Mouse (Mus musculus) liver, embryonic 15.5 days (tissue): ENCODE measurements around the gene Rae1. TPM values are rescaled to one million over a fixed set of nuclear protein-coding genes. Genes with fewer than 3 reads are reported as not detected.
A peak's percentile ranks its signal among the peaks of the same experiment; 100 is the strongest.

Source experiments
- ATAC-seq: fragments of 200-750 bp; cut with Nextera tagmentation; 2 replicates; pipeline ENCODE4 v1.8.0; 2017; ENCODE audit warnings: moderate number of reproducible peaks, mild to moderate bottlenecking, moderate library complexity; ENCODE audit not compliant: insufficient read depth
- H3K27ac ChIP-seq: fragments of 300-500 bp; sonication (generic); replicated peaks from 2 replicates; pipeline ENCODE4 v1.5.1; 2015; ENCODE audit warnings: mild to moderate bottlenecking, inconsistent platforms
- H3K27me3 ChIP-seq: fragments of 300-500 bp; sonication (generic); 2 replicates; pipeline ENCODE4 v1.6.1; 2015; ENCODE audit warnings: mild to moderate bottlenecking, inconsistent platforms
- H3K36me3 ChIP-seq: fragments of 300-500 bp; sonication (generic); replicated peaks from 2 replicates; pipeline ENCODE4 v1.6.1; 2015; ENCODE audit warnings: moderate library complexity, mild to moderate bottlenecking, inconsistent platforms
- H3K4me1 ChIP-seq: fragments of 300-500 bp; sonication (generic); replicated peaks from 2 replicates; pipeline ENCODE4 v1.6.1; 2015; ENCODE audit warnings: inconsistent platforms
- H3K4me2 ChIP-seq: fragments of 300-500 bp; sonication (generic); 2 replicates; pipeline ENCODE4 v1.6.1; 2015; ENCODE audit warnings: moderate library complexity, mild to moderate bottlenecking, inconsistent platforms
- H3K4me3 ChIP-seq: fragments of 300-500 bp; sonication (generic); replicated peaks from 2 replicates; pipeline ENCODE4 v1.5.1; 2015; ENCODE audit warnings: mild to moderate bottlenecking, inconsistent platforms
- H3K9ac ChIP-seq: fragments of 300-500 bp; sonication (generic); 2 replicates; pipeline ENCODE4 v1.6.1; 2015; ENCODE audit warnings: moderate library complexity, mild to moderate bottlenecking, inconsistent platforms
- H3K9me3 ChIP-seq: fragments of 300-500 bp; sonication (generic); replicated peaks from 2 replicates; pipeline ENCODE4 v1.6.1; 2016; ENCODE audit warnings: inconsistent platforms
- WGBS: fragments of 180-500 bp; shearing (Covaris S2); methylation state at CpG from one replicate; pipeline ENCODE4 v1.1.7; 2015; ENCODE audit warnings: mixed read lengths; ENCODE audit not compliant: insufficient replicate concordance; 5-methylcytosine and 5-hydroxymethylcytosine counted together
- polyA plus RNA-seq: library from polyadenylated mRNA; unstranded; fragments of >200 nt; fragmentation: Nextera tagmentation; extraction: Ambion mirVana; gene quantifications from 2 replicates; pipeline ENCODE4 v1.2.1, GENCODE M21; 2015

The Rae1 gene
- polyA plus RNA-seq, 1 experiment from 2014 or later = 64.7 TPM

DNA sequence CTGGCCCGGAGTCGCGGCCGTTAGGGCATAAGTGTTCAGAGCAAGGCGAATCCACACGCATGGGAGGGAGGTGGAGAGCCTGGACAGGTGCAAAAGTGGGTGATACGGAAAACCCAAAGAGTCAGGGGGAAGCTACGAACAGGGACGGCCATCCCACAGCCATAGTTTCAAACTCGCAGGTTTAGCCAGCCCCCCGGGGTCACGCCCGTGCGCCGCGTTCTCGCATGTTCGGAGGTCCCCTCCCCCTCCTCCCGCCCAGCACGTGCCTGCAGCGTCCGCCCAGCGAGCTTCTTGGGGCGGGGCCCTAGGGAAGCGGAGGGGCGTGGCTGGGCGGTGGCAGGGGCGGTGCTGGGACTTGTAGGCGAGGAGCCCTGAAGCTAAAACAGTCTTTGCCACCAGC lies 19.9 kb downstream of the Rae1 start:
- H3K9ac ChIP-seq = peak overlapping the region; percentile 53
- H3K4me3 ChIP-seq = peak overlapping the region; percentile 58
- H3K27ac ChIP-seq = peak overlapping the region; percentile 69
- H3K27me3 ChIP-seq = no peaks in the 10 kb centered on the region
- WGBS = 0% methylated on average over 23 of the region's 29 CpGs
- H3K9me3 ChIP-seq = no peaks in the 10 kb centered on the region
- H3K4me2 ChIP-seq = peak overlapping the region; percentile 93
- peaks cover 57% of the 10 kb centered on the region for H3K4me1 ChIP-seq
- H3K36me3 ChIP-seq = peaks cover 44% of the 10 kb centered on the region
- ATAC-seq = peak; percentile 72

DNA sequence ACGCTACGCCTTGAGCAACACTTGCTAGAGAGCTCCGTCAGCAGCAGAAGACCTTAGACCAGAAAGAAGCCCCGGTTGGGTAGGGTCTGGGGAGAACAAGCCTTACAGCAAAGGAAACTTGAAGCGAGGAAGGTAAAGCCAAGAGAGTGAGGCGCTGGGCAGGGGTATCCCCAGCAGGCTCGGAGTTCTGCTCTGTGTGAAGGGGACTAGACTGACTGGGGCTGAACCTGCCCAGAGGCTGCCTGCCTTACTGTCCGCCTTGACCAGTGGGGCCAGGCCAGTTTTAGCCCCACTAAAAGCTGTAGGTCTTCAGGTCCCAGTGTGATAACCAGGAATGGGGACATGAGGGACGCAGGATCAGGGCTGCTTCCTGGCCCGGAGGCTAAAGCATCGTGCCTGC lies 20.5 kb downstream of the Rae1 start, which contains the start of gene Rbm38:
Gene Rbm38, plus strand, starts transcription at position 69 of the 400 bp plus-strand sequence.
- Histone ChIP-seq H3K36me3 (peaks cover 44% of the 10 kb centered on the region), H3K4me3 (peak within 1 kb of the TSS; percentile 91), H3K27ac (peak within 1 kb of the TSS; percentile 69), H3K27me3 (no peaks in the 10 kb centered on the region), H3K4me2 (peak within 1 kb of the TSS; percentile 93), H3K9ac (peak within 1 kb of the TSS; percentile 53), H3K9me3 (no peaks in the 10 kb centered on the region), H3K4me1 (peaks cover 64% of the 10 kb centered on the region)
- WGBS = 37% methylated on average over 11 of the region's 11 CpGs
- no peak for ATAC-seq

DNA sequence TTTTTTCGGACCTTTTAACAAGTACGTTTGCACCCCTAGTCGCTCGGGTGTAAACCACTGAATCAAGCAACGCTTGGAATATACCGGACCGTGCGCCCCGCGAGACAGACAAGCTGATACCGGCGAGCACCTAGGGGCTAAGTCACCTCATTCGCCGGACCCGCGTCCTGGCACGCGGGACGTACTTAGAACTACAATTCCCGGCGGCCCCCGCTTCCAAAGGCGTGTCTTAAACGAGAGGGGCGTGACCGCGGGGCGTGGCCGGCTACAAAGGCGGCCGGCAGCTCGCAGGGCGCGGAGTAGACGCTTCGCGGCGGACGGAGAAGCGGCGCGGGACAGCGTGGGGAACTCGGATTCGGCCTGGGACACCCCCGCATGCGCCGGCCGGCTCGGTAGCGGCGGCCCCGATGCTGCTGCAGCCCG lies 21.7 kb downstream of the Rae1 start:
- WGBS = under 1% methylated on average over 54 of the region's 54 CpGs
- Histone ChIP-seq H3K9me3 (no peaks in the 10 kb centered on the region), H3K27ac (peak overlapping the region; percentile 99), H3K4me1 (peaks cover 76% of the 10 kb centered on the region), H3K4me2 (peak overlapping the region; percentile 93), H3K9ac (peak overlapping the region; percentile 94), H3K36me3 (peaks cover 44% of the 10 kb centered on the region), H3K4me3 (peak overlapping the region; percentile 91), H3K27me3 (no peaks in the 10 kb centered on the region)
- peak; percentile 69 for ATAC-seq

DNA sequence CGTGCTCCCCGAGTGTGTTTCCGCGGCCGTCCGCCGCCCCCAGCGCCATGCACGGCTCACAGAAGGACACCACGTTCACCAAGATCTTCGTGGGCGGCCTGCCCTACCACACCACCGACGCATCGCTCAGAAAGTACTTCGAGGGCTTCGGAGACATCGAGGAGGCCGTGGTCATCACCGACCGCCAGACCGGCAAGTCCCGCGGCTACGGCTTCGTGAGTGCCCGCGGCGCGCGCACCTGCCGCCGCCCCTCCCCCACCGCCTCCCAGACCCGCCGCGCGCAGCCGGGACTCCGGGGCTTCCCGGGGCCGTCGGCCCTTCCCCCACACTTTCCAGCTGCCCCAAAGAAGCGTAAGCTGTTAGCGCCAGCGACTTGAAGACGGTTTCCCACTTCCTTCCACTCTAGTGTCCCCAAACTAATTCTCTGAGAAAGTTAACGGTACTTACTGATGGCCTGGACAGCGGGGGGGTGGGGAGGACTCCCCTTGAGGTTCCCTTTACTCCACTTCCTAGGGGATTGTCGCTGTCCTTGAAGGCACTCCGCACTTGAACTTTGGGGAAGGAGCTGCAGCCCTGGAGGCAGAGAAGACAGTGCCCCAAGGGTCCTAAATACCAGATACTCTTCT lies 22.3 kb downstream of the Rae1 start:
- peak overlapping the region; percentile 94 for H3K9ac ChIP-seq
- H3K9me3 ChIP-seq = no peaks in the 10 kb centered on the region
- no peaks in the 10 kb centered on the region for H3K27me3 ChIP-seq
- ATAC-seq = peak; percentile 49
- H3K4me1 ChIP-seq = peaks cover 80% of the 10 kb centered on the region
- H3K36me3 ChIP-seq = peaks cover 49% of the 10 kb centered on the region
- H3K4me3 ChIP-seq = peak overlapping the region; percentile 91
- WGBS = under 1% methylated on average over 51 of the region's 51 CpGs
- H3K27ac ChIP-seq = peak overlapping the region; percentile 99
- H3K4me2 ChIP-seq = peak overlapping the region; percentile 93

DNA sequence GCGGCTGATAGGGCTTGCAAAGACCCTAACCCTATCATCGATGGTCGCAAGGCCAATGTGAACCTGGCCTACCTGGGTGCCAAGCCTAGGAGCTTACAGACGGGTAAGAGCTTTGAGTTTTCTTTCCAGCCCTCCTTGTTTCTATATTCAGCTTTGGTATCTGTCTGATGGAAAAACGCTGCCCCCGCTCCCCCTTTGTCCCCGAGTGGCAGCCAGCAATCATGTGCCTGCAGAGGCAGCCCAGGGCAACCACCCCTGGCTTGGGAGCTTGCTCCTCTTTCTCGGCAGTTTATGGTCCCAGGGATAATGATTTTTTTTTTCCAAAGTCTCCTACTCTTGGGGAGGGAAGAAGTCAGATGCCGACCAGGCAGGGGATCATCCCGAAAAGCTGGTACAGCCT lies 22.9 kb downstream of the Rae1 start:
- 7% methylated on average over 10 of the region's 10 CpGs for WGBS
- peak overlapping the region; percentile 91 for H3K4me3 ChIP-seq
- H3K4me2 ChIP-seq = peak overlapping the region; percentile 93
- no peak for ATAC-seq
- no peaks in the 10 kb centered on the region for H3K9me3 ChIP-seq
- H3K27me3 ChIP-seq = no peaks in the 10 kb centered on the region
- peaks cover 56% of the 10 kb centered on the region for H3K36me3 ChIP-seq
- H3K4me1 ChIP-seq = peaks cover 80% of the 10 kb centered on the region
- H3K27ac ChIP-seq = peak overlapping the region; percentile 99
- peak overlapping the region; percentile 94 for H3K9ac ChIP-seq

DNA sequence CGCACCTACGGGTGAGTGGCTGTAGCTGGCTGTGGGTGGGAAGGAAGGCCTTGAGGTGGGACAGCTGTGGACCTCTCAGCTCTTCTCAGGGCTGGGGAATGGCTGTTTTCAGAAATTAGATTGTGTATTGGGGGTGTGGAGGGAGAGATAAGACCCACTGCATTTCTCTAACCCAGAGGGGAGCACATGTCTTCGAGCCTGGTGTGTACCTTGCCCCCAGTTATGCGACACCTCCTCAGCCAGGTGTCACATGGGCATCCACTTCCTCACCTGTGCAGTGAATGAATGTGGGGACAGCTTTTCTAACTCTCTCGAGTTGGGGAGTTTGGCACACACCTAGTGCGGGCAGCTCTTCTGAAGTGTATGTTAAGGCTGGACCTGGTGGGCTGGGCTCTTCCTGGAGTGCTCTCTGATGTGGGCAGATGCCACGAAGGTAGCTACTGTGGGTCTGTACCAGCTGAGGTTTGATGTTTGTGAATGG lies 23.5 kb downstream of the Rae1 start:
- Histone ChIP-seq H3K27ac (peak overlapping the region; percentile 99), H3K4me1 (peaks cover 80% of the 10 kb centered on the region), H3K36me3 (peaks cover 62% of the 10 kb centered on the region), H3K4me2 (peak overlapping the region; percentile 93), H3K9ac (peak overlapping the region; percentile 94), H3K27me3 (no peaks in the 10 kb centered on the region), H3K4me3 (peak overlapping the region; percentile 91), H3K9me3 (no peaks in the 10 kb centered on the region)
- WGBS = 14% methylated on average over 7 of the region's 7 CpGs
- peak; percentile 1 for ATAC-seq

DNA sequence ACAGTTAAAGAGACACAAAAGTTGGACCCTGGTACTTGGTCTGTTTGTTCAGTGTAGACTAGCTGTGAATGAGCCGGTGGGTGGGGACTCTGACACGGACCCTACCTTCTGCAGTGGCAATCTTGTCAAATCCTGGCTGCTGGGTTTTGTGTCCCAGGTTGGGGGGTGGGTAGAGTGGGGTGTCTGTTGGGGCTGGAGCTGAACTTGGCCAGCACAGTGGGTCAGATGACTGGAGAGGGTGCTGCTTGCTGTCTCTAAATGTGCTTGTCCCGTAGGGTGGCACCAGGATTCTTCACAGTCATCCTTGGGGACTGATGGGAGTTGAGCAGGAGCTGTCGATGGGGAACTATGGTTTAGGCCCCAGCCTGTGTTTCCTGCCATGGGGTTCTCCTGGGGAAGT lies 24.0 kb downstream of the Rae1 start:
- H3K4me2 ChIP-seq = peak overlapping the region; percentile 93
- peak overlapping the region; percentile 94 for H3K9ac ChIP-seq
- no peaks in the 10 kb centered on the region for H3K27me3 ChIP-seq
- H3K27ac ChIP-seq = peak overlapping the region; percentile 99
- 22% methylated on average over 4 of the region's 4 CpGs for WGBS
- H3K4me3 ChIP-seq = peak overlapping the region; percentile 91
- H3K4me1 ChIP-seq = peaks cover 80% of the 10 kb centered on the region
- no peaks in the 10 kb centered on the region for H3K9me3 ChIP-seq
- peaks cover 67% of the 10 kb centered on the region for H3K36me3 ChIP-seq
- ATAC-seq = no peak

DNA sequence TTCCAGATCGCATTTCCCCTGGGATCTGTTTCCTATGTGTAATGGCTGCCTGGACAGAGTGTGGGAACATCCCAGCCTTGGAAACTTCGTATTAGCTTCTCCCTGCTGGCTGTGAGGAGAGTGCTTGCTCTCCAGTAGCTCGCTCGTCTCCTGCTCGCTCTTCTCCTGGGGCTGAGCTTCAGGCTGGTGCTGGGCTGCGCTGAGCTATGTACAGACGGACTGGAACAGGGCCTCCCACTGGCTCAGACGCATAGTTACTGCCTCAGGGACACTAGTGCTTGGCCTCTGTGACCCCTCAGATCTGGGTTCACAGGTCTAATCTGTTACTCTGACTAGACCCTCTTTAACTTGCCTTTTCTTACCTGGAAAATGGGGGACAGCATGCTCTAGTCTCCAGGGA lies 24.5 kb downstream of the Rae1 start:
- WGBS = 66% methylated on average over 8 of the region's 8 CpGs
- Histone ChIP-seq H3K27me3 (no peaks in the 10 kb centered on the region), H3K4me3 (peak overlapping the region; percentile 91), H3K36me3 (peaks cover 71% of the 10 kb centered on the region), H3K4me1 (peaks cover 80% of the 10 kb centered on the region), H3K9ac (peak overlapping the region; percentile 94), H3K4me2 (peak overlapping the region; percentile 93), H3K27ac (peak overlapping the region; percentile 99), H3K9me3 (no peaks in the 10 kb centered on the region)
- no peak for ATAC-seq

DNA sequence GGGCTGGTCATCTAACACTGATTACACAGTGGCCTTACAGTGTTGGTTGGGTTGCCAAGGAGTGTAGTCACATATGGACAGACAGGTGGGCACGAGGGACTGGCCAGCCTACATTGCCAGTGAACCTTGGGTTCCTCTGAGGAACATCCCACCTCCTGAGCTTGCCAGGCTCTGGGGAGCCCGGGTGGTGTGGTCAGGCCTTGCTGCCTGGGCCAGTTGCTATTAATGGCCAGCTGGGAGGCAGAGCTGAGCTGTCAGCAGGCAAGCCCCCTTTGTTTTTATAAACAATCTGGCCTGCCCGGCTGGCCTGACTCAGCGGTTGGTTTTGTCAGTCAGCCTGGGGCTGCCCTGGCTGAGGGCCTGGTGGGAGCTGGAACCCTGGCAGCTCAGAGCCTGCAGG lies 25.0 kb downstream of the Rae1 start:
- ATAC-seq = no peak
- H3K27ac ChIP-seq = peak overlapping the region; percentile 99
- 43% methylated on average over 4 of the region's 4 CpGs for WGBS
- no peaks in the 10 kb centered on the region for H3K9me3 ChIP-seq
- peaks cover 80% of the 10 kb centered on the region for H3K4me1 ChIP-seq
- no peaks in the 10 kb centered on the region for H3K27me3 ChIP-seq
- peak overlapping the region; percentile 94 for H3K9ac ChIP-seq
- peak overlapping the region; percentile 93 for H3K4me2 ChIP-seq
- H3K4me3 ChIP-seq = peak overlapping the region; percentile 91
- peaks cover 77% of the 10 kb centered on the region for H3K36me3 ChIP-seq

DNA sequence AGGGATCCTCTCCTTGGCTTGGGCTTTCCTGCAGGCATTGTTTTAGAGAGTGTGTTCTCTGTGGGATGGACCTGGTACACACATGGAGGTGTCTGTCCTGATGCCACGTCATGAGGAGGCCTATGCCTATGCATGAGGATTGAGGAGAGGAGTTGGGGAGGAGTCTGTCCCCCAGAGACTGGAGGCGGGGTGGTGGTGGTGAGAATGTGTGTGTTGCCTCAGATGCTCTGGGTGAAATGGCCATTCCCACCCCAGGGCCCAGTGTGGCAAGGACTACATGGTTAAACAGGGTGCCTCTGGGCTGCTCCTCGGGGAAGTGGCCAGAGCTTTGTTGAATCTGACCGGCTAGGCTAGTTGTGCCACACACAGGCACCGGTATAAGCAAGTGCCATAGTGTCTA lies 26.4 kb downstream of the Rae1 start:
- Histone ChIP-seq H3K4me2 (peak overlapping the region; percentile 93), H3K4me3 (peak overlapping the region; percentile 91), H3K9ac (peak overlapping the region; percentile 94), H3K4me1 (peaks cover 80% of the 10 kb centered on the region), H3K36me3 (peaks cover 90% of the 10 kb centered on the region), H3K27ac (peak overlapping the region; percentile 99), H3K27me3 (no peaks in the 10 kb centered on the region), H3K9me3 (no peaks in the 10 kb centered on the region)
- ATAC-seq = no peak
- WGBS = 46% methylated on average over 5 of the region's 5 CpGs

DNA sequence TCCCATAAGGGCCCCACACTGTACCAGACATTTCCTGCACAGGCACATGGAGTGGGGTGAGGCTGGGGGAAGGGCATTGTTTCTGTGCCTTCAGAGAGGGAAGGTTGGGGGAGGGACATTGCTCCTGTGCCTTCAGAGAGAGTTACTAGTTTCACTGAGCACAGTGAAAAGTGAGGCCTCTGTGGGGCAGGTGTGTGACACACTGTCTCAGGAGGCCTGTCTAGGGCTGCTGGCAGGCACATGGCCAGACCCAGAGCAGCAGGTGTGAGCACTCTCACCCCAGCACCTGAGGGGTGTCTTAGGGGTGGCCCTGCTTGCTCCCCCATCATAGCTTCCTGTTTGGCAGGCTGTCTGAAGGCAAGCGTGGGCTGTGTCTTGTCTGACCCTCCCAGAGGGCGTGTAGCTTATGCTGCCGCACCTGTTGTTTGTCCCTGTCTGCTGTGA lies 26.8 kb downstream of the Rae1 start:
- Histone ChIP-seq H3K27ac (peak overlapping the region; percentile 99), H3K4me2 (peak overlapping the region; percentile 93), H3K4me3 (peak overlapping the region; percentile 91), H3K9me3 (no peaks in the 10 kb centered on the region), H3K27me3 (no peaks in the 10 kb centered on the region), H3K9ac (peak overlapping the region; percentile 94), H3K36me3 (peaks cover 95% of the 10 kb centered on the region), H3K4me1 (peaks cover 81% of the 10 kb centered on the region)
- 39% methylated on average over 3 of the region's 3 CpGs for WGBS
- ATAC-seq = no peak
